Mouse (Mus musculus) heart, adult 2 months (tissue): ENCODE measurements around the gene Lonrf2.

Source experiments
- CTCF ChIP-seq: fragments of 200-600 bp; IDR thresholded peaks from 2 replicates; pipeline ENCODE4 v1.8.1; 2022; ENCODE audit warnings: antibody characterized with exemption, mild to moderate bottlenecking, moderate library complexity
- POLR2A ChIP-seq: fragments of 200-500 bp; IDR thresholded peaks from 2 replicates; pipeline ENCODE4 v1.6.1; 2011; ENCODE audit warnings: mild to moderate bottlenecking, low read depth, low read length, control low read depth; ENCODE audit not compliant: insufficient read depth

DNA sequence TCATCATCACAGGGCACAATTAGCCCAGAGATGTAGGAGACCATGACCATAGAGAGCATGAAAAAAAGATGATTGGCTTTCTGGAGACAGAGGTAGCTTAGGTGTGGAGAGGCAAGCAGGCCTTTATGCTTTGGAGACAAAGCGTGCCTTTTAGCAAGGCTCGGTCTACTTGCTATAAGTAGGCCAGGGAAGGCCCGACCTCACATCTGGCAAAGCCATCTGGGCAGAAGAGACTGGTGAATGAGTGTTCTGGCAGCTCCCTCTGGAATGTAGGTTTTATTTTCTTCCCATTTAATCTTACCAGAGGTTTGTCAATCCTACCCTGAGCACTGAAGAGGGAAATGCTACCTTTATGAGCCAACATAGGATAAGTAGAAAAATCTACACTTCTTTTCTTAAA, 65.8 kb downstream of the Lonrf2 start:
- TF ChIP-seq CTCF (no peak), POLR2A (no peak)
